Mouse (Mus musculus): Measurements from ENCODE around the gene Bcl2l11.

The Bcl2l11 gene

GRCm38 (mm10) chr2:128211022-128211880 lies 85.4 kb downstream of the Bcl2l11 start:
- DNase-seq (ENCODE audit: low read depth) = no peak

- DNase-seq (ENCODE audit: low read depth) = no peak
Observed at GRCm38 (mm10) chr2:128211881-128212209, 86.0 kb downstream of the Bcl2l11 start.
